ENCODE assay signal across 8 mouse cellular contexts in genomic region chr2:166638947-166639641, GRCm38 (mm10).
DNase-seq lines count a peak whose midpoint lies in the region; ATAC-seq lines count a peak whose summit lies in the region.

No protein-coding gene starts in this region.

- peak; percentile 83 for ATAC-seq in granulocyte monocyte progenitor cell, adult 5-6 weeks (replicated peaks; ENCODE audit: poor library complexity, severe bottlenecking)

- DNase-seq in kidney, adult 18-20 months: peak; percentile 14
- DNase-seq in kidney, postnatal 4 days: no peak
- peak; percentile 41 for DNase-seq in kidney, adult 9 months
- DNase-seq in lung, postnatal 36 days: peak; percentile 58
- no peak for DNase-seq in thymus, postnatal 25 days
- no peak for DNase-seq in spleen, adult 18-20 months
- DNase-seq in adrenal gland, adult 18-20 months (ENCODE audit: low spot score in 2 of 2): no peak

Comparison
In these comparisons a context has a peak if more than half of its experiments do, and no peak if none do; other contexts are left out.
1. DNase-seq: peak in kidney, adult 18-20 months (single experiment), kidney, adult 9 months (single experiment) and lung, postnatal 36 days (single experiment); none in kidney, postnatal 4 days (0 of 2), thymus, postnatal 25 days (single experiment), spleen, adult 18-20 months (0 of 2) and adrenal gland, adult 18-20 months (0 of 2).